Comparison of ENCODE assay signal across 24 mouse cellular contexts in the genomic region with DNA sequence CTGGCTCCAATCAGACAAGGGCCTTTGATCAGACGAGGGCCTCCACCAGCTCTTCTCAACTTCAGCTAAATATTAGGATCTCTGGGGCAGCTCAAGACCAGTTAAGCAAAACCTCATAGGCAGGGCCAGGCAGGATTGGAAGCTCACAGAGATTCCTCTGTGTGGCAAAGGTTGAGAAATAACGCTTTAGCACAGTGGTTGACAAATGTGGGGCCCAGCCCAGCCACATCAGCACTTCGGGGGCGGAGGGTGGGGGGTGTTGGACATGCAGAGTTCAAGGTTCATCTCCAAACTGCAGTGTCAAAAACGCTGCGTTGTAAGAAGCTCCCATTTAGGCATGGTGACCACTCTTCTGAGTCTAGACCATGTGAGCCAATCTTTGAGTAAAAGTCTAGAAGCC. TPM values are rescaled to one million over a fixed set of nuclear protein-coding genes. Genes with fewer than 3 reads are reported as not detected.
DNase-seq lines count a peak whose midpoint lies in the region; ATAC-seq lines count a peak whose summit lies in the region.
"Had no signal": no experiment of that assay in that cellular context is flagged by ENCODE, and none has a peak within 500 bp of the region (broad histone marks: within the 10 kb centered on the region; RNA-seq: fewer than 3 reads in every experiment).

No protein-coding gene starts in this region.

- no peak overlapping the region for H3K9ac ChIP-seq in kidney, embryonic 14.5 days (ENCODE audit: low read depth, low read length)
- H3K9ac ChIP-seq in liver, embryonic 15.5 days: no peak overlapping the region
- no peak overlapping the region for H3K9ac ChIP-seq in liver, embryonic 11.5 days (ENCODE audit: low read depth, low read length)
- H3K9ac ChIP-seq: embryonic facial prominence, embryonic 12.5 days; forebrain, postnatal 0 days; heart, embryonic 15.5 days; hindbrain, embryonic 14.5 days; limb, embryonic 15.5 days; lung, embryonic 14.5 days; midbrain, embryonic 13.5 days had no signal

- H3K9me3 ChIP-seq in kidney, embryonic 14.5 days (ENCODE audit: control insufficient read depth, low read length): no peaks in the 10 kb centered on the region
- no peaks in the 10 kb centered on the region for H3K9me3 ChIP-seq in liver, embryonic 15.5 days (replicated peaks)
- H3K9me3 ChIP-seq in liver, embryonic 11.5 days (ENCODE audit: control insufficient read depth, low read length): no peaks in the 10 kb centered on the region
- H3K9me3 ChIP-seq: embryonic facial prominence, embryonic 12.5 days; heart, embryonic 15.5 days; limb, embryonic 15.5 days; midbrain, embryonic 13.5 days had no signal

- no peak overlapping the region for H3K27ac ChIP-seq in kidney, embryonic 14.5 days (ENCODE audit: low read depth, low read length)
- H3K27ac ChIP-seq in liver, embryonic 15.5 days (replicated peaks): no peak overlapping the region
- H3K27ac ChIP-seq in liver, embryonic 11.5 days (ENCODE audit: low read depth, low read length): no peak overlapping the region
- H3K27ac ChIP-seq: embryonic facial prominence, embryonic 12.5 days; heart, embryonic 15.5 days; hindbrain, embryonic 14.5 days; limb, embryonic 15.5 days; midbrain, embryonic 13.5 days had no signal

- no peaks in the 10 kb centered on the region for H3K27me3 ChIP-seq in kidney, embryonic 14.5 days (ENCODE audit: control insufficient read depth, insufficient read depth, low read length)
- H3K27me3 ChIP-seq in liver, embryonic 15.5 days: no peaks in the 10 kb centered on the region
- H3K27me3 ChIP-seq in liver, embryonic 11.5 days (replicated peaks; ENCODE audit: control insufficient read depth, insufficient read depth, low read length): no peaks in the 10 kb centered on the region; the same call in 1 of the 2 replicates
- H3K27me3 ChIP-seq: embryonic facial prominence, embryonic 12.5 days; heart, embryonic 15.5 days; limb, embryonic 15.5 days had no signal

- no peak overlapping the region for H3K4me3 ChIP-seq in kidney, embryonic 14.5 days (ENCODE audit: low read length)
- H3K4me3 ChIP-seq in liver, embryonic 15.5 days (replicated peaks): no peak overlapping the region
- H3K4me3 ChIP-seq in liver, embryonic 11.5 days (ENCODE audit: low read depth, low read length): no peak overlapping the region
- H3K4me3 ChIP-seq: embryonic facial prominence, embryonic 12.5 days; heart, embryonic 15.5 days; limb, embryonic 15.5 days; megakaryocyte, embryonic 14.5 days; midbrain, embryonic 13.5 days had no signal

- no peak for ATAC-seq in kidney, embryonic 14.5 days (ENCODE audit: low FRiP score, low TSS enrichment)
- ATAC-seq in liver, embryonic 15.5 days (ENCODE audit: insufficient read depth): peak; percentile 25; the same call in 1 of the 2 replicates
- ATAC-seq in liver, embryonic 11.5 days (replicated peaks; ENCODE audit: low FRiP score): no peak
- ATAC-seq: CD4-positive, CD25-positive, alpha-beta regulatory T cell, adult 4 months; forebrain, postnatal 0 days; inflammation-experienced regulatory T-cells, adult 6 months; midbrain, embryonic 13.5 days had no signal

- WGBS in kidney, embryonic 14.5 days: 76% methylated on average over 6 of the region's 6 CpGs
- 51% methylated on average over 6 of the region's 6 CpGs for WGBS in liver, embryonic 15.5 days (ENCODE audit: insufficient replicate concordance)
- 70% methylated on average over 6 of the region's 6 CpGs for WGBS in liver, embryonic 11.5 days

- peaks cover 12% of the 10 kb centered on the region for H3K4me1 ChIP-seq in kidney, embryonic 14.5 days (ENCODE audit: control insufficient read depth, insufficient read depth, low read length)
- 0 out of 2 replicates have a peak, but pooled peaks cover 3% of the 10 kb centered on the region for H3K4me1 ChIP-seq in liver, embryonic 15.5 days (replicated peaks)
- H3K4me1 ChIP-seq in liver, embryonic 11.5 days (replicated peaks; ENCODE audit: control insufficient read depth, insufficient read depth, low read length): no peaks in the 10 kb centered on the region; the same call in 1 of the 2 replicates

- no peaks in the 10 kb centered on the region for H3K36me3 ChIP-seq in kidney, embryonic 14.5 days (ENCODE audit: control insufficient read depth, insufficient read depth, low read length)
- H3K36me3 ChIP-seq in liver, embryonic 15.5 days (replicated peaks): no peaks in the 10 kb centered on the region
- no peaks in the 10 kb centered on the region for H3K36me3 ChIP-seq in liver, embryonic 11.5 days (ENCODE audit: control insufficient read depth, insufficient read depth, low read length)
- H3K36me3 ChIP-seq: embryonic facial prominence, embryonic 12.5 days; heart, embryonic 15.5 days; limb, embryonic 15.5 days; midbrain, embryonic 13.5 days had no signal

- DNase-seq in kidney, adult 11 months: peak; percentile 61
- DNase-seq in liver, embryonic 11.5 days (ENCODE audit: low spot score): no peak
- DNase-seq in kidney, postnatal 25 days: peak; percentile 56 to 78
- no peak for DNase-seq in right cerebral cortex, adult 18-20 months
- no peak for DNase-seq in ovary, postnatal 14 days (ENCODE audit: low spot score)
- DNase-seq in right cerebral cortex, postnatal 36 days (ENCODE audit: low spot score in 2 of 2): no peak
- DNase-seq: cerebellum, adult 11-12 months; cerebellum, postnatal 10 days; forebrain, postnatal 0 days; gastrocnemius, postnatal 36 days; heart, postnatal 36 days; lung, embryonic 14.5 days; right cerebral cortex, postnatal 14 days; thymus, postnatal 25 days had no signal

- no peak overlapping the region for H3K4me2 ChIP-seq in kidney, embryonic 14.5 days (replicated peaks; ENCODE audit: low read depth, low read length)
- H3K4me2 ChIP-seq in liver, embryonic 15.5 days: no peak overlapping the region
- no peak overlapping the region for H3K4me2 ChIP-seq in liver, embryonic 11.5 days
- H3K4me2 ChIP-seq: embryonic facial prominence, embryonic 12.5 days; heart, embryonic 15.5 days; hindbrain, embryonic 14.5 days; limb, embryonic 15.5 days; lung, embryonic 14.5 days; midbrain, embryonic 13.5 days had no signal

RNA-seq across cellular contexts. Expression of gene Car12, which starts 21.1 kb away (rescaled TPM):
- 3.2 and 4.2 TPM in 2 replicates for polyA plus RNA-seq in kidney, embryonic 14.5 days (2014; fragmentation: Nextera tagmentation; extraction: Ambion mirVana)
- polyA plus RNA-seq in liver, embryonic 15.5 days (2015; fragmentation: Nextera tagmentation; extraction: Ambion mirVana): 0.25 and 0.28 TPM in 2 replicates
- 0.21 and 0.44 TPM in 2 replicates for polyA plus RNA-seq in liver, embryonic 11.5 days (2014; fragmentation: Nextera tagmentation; extraction: Ambion mirVana)

Comparison
In these comparisons a context has a peak if more than half of its experiments do, and no peak if none do; other contexts are left out.
1. DNase-seq: peak in kidney, adult 11 months (single experiment) and kidney, postnatal 25 days (2 of 2); none in liver, embryonic 11.5 days (single experiment), right cerebral cortex, adult 18-20 months (single experiment), ovary, postnatal 14 days (single experiment) and right cerebral cortex, postnatal 36 days (0 of 2).